Mouse (Mus musculus) intestine, postnatal 0 days (tissue): ENCODE data around the gene Snx7. TPM values are rescaled to one million over a fixed set of nuclear protein-coding genes. Genes with fewer than 3 reads are reported as not detected.

Experiments used
- ATAC-seq: fragments of 200-750 bp; cut with Nextera tagmentation; 2 replicates; pipeline ENCODE4 v1.8.0; 2017; ENCODE audit warnings: mild to moderate bottlenecking, moderate TSS enrichment, moderate library complexity
- H3K27ac ChIP-seq: fragments of 300-500 bp; sonication (generic); 2 replicates; pipeline ENCODE4 v1.5.1; 2014; ENCODE audit warnings: mild to moderate bottlenecking, low read depth, low read length, moderate library complexity
- H3K27me3 ChIP-seq: fragments of 300-500 bp; sonication (generic); replicated peaks from 2 replicates; pipeline ENCODE4 v1.6.1; 2014; ENCODE audit warnings: low read length, mixed read lengths; ENCODE audit not compliant: control insufficient read depth, insufficient read depth
- H3K36me3 ChIP-seq: fragments of 300-500 bp; sonication (generic); 2 replicates; pipeline ENCODE4 v1.6.1; 2014; ENCODE audit warnings: mild to moderate bottlenecking, moderate library complexity; ENCODE audit not compliant: control insufficient read depth, insufficient read depth
- H3K4me1 ChIP-seq: fragments of 300-500 bp; sonication (generic); replicated peaks from 2 replicates; pipeline ENCODE4 v1.6.1; 2014; ENCODE audit warnings: antibody characterized with exemption, low read length, mixed read lengths; ENCODE audit not compliant: control insufficient read depth, insufficient read depth
- H3K4me2 ChIP-seq: fragments of 300-500 bp; sonication (generic); replicated peaks from 2 replicates; pipeline ENCODE4 v1.6.1; 2014; ENCODE audit warnings: low read depth, mild to moderate bottlenecking, moderate library complexity
- H3K4me3 ChIP-seq: fragments of 300-500 bp; sonication (generic); 2 replicates; pipeline ENCODE4 v1.5.1; 2014; ENCODE audit warnings: low read depth, low read length
- H3K9ac ChIP-seq: fragments of 300-500 bp; sonication (generic); 2 replicates; pipeline ENCODE4 v1.6.1; 2014; ENCODE audit warnings: mild to moderate bottlenecking, low read depth, low read length
- H3K9me3 ChIP-seq: fragments of 300-500 bp; sonication (generic); 2 replicates; pipeline ENCODE4 v1.6.1; 2016; ENCODE audit warnings: mixed run types; ENCODE audit not compliant: control insufficient read depth
- CTCF ChIP-seq: sonication (generic); IDR thresholded peaks from 2 replicates; pipeline ENCODE4 v1.5.1; 2016; ENCODE audit warnings: low read depth, mild to moderate bottlenecking, control low read depth, antibody characterized with exemption, moderate library complexity
- WGBS: fragments of 180-500 bp; shearing (Covaris S2); extraction: QIAGEN DNeasy Blood & Tissue Kit; methylation state at CpG from one replicate; pipeline ENCODE4 v1.1.7; 2014; 5-methylcytosine and 5-hydroxymethylcytosine counted together
- polyA plus RNA-seq: library from polyadenylated mRNA; unstranded; fragments of >200 nt; fragmentation: Nextera tagmentation; extraction: Ambion mirVana; gene quantifications from 2 replicates; pipeline ENCODE4 v1.2.1, GENCODE M21; 2015

The Snx7 gene
- polyA plus RNA-seq, 1 experiment from 2014 or later = 90.1 TPM

GRCm38 (mm10) chr3:117805782-117806181, 63.0 kb downstream of the Snx7 start:
- Histone ChIP-seq H3K27me3 (no peaks in the 10 kb centered on the region), H3K9me3 (no peaks in the 10 kb centered on the region), H3K27ac (no peak overlapping the region), H3K4me2 (no peak overlapping the region), H3K4me1 (no peaks in the 10 kb centered on the region), H3K4me3 (no peak overlapping the region), H3K9ac (no peak overlapping the region), H3K36me3 (peaks cover 17% of the 10 kb centered on the region; the same call in 1 of the 2 replicates)
- 90% methylated on average over 6 of the region's 6 CpGs for WGBS
- TF ChIP-seq CTCF = no peak
- no peak for ATAC-seq

GRCm38 (mm10) chr3:117794501-117794900, 74.2 kb downstream of the Snx7 start:
- no peak for TF ChIP-seq CTCF
- no peak for ATAC-seq

DNA sequence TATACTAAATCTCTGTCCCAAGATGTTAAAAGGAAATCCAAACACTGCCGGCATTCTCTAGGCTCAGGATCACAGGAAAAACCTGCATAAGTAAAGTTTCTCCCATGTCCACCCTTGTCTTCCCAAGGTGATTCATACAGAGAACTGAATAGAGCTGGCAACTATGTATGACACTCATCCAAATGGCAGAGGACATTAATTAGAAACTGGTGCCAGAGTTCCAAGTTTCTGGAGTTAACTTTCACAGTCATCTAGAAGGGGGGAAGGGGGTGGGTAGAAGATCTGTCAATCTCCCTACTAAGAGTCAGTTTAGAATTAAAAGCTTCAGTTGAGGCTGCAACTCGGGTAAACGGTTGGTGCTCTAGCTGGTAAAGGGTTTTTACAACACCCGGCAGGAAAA, 76.8 kb downstream of the Snx7 start:
- no peaks in the 10 kb centered on the region for H3K27me3 ChIP-seq
- no peak overlapping the region for H3K4me3 ChIP-seq
- no peak for TF ChIP-seq CTCF
- no peaks in the 10 kb centered on the region; the same call in 1 of the 2 replicates for H3K36me3 ChIP-seq
- no peak overlapping the region for H3K4me2 ChIP-seq
- 86% methylated on average over 4 of the region's 4 CpGs for WGBS
- no peak overlapping the region for H3K9ac ChIP-seq
- ATAC-seq = no peak
- no peaks in the 10 kb centered on the region for H3K9me3 ChIP-seq
- H3K27ac ChIP-seq = no peak overlapping the region
- no peaks in the 10 kb centered on the region for H3K4me1 ChIP-seq

More at GRCm38 (mm10) chr3:117794501-117794900, 74.2 kb downstream of the Snx7 start:
- Histone ChIP-seq H3K9me3 (no peaks in the 10 kb centered on the region), H3K9ac (no peak overlapping the region), H3K36me3 (no peaks in the 10 kb centered on the region; the same call in 1 of the 2 replicates), H3K4me2 (no peak overlapping the region), H3K4me1 (no peaks in the 10 kb centered on the region), H3K4me3 (no peak overlapping the region), H3K27me3 (no peaks in the 10 kb centered on the region), H3K27ac (no peak overlapping the region)

DNA sequence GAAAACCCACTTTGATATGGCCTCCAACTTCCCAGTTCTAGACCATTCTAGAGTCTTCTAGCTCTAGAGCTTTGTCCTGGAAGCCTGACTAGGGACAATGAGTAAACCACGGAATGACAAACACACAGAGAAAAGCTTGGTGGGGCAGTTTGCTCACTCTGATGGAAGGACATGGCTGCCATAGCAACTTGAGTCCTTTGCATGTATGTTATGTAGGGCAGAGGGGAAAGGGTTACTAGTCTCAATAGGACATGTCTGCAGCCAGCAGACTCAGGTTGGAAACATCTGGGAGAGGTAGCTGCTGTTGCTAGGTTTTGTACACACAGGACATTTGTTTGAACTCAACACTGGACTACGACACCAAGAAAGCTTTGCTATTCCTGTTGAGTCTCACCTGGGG, 77.5 kb downstream of the Snx7 start:
- H3K27me3 ChIP-seq = no peaks in the 10 kb centered on the region
- no peaks in the 10 kb centered on the region for H3K9me3 ChIP-seq
- WGBS = 79% methylated on average over 2 of the region's 2 CpGs
- ATAC-seq = no peak
- TF ChIP-seq CTCF = no peak
- no peak overlapping the region for H3K27ac ChIP-seq
- no peaks in the 10 kb centered on the region; the same call in 1 of the 2 replicates for H3K36me3 ChIP-seq
- H3K4me2 ChIP-seq = no peak overlapping the region
- no peak overlapping the region for H3K4me3 ChIP-seq
- H3K4me1 ChIP-seq = no peaks in the 10 kb centered on the region
- H3K9ac ChIP-seq = no peak overlapping the region

- WGBS = 72% methylated on average over 14 of the region's 14 CpGs
- no peaks in the 10 kb centered on the region for H3K4me1 ChIP-seq
These were observed 79.7 kb downstream of the Snx7 start for GRCm38 (mm10) chr3:117788800-117789693.

GRCm38 (mm10) chr3:117787247-117787646, 81.5 kb downstream of the Snx7 start:
- no peak for ATAC-seq
- TF ChIP-seq CTCF = no peak
- Histone ChIP-seq H3K27me3 (no peaks in the 10 kb centered on the region), H3K4me2 (no peak overlapping the region), H3K27ac (no peak overlapping the region), H3K4me1 (no peaks in the 10 kb centered on the region), H3K4me3 (no peak overlapping the region), H3K9me3 (no peaks in the 10 kb centered on the region), H3K9ac (no peak overlapping the region), H3K36me3 (no peaks in the 10 kb centered on the region; the same call in 1 of the 2 replicates)
- 73% methylated on average over 6 of the region's 6 CpGs for WGBS

More at GRCm38 (mm10) chr3:117788800-117789693, 79.7 kb downstream of the Snx7 start:
- Histone ChIP-seq H3K9me3 (no peaks in the 10 kb centered on the region), H3K27ac (no peak overlapping the region), H3K4me3 (no peak overlapping the region), H3K9ac (no peak overlapping the region), H3K36me3 (no peaks in the 10 kb centered on the region; the same call in 1 of the 2 replicates), H3K27me3 (no peaks in the 10 kb centered on the region), H3K4me2 (no peak overlapping the region)
- ATAC-seq = no peak
- peak; percentile 64 for TF ChIP-seq CTCF
